Comparison of ENCODE assay signal across 8 mouse cellular contexts in genomic region chr2:180173163-180173562, GRCm38 (mm10). TPM values are rescaled to one million over a fixed set of nuclear protein-coding genes. Genes with fewer than 3 reads are reported as not detected.
A peak's percentile ranks its signal among the peaks of the same experiment; 100 is the strongest.
DNase-seq lines count a peak whose midpoint lies in the region; ATAC-seq and TF ChIP-seq lines count a peak whose summit lies in the region.

No protein-coding gene starts in this region.

- peak overlapping the region; percentile 95; the same call in 1 of the 2 replicates for H3K9ac ChIP-seq in limb, embryonic 14.5 days (ENCODE audit: low read depth, low read length, severe bottlenecking)
- H3K9ac ChIP-seq in stomach, embryonic 14.5 days (replicated peaks; ENCODE audit: low read depth, low read length), result no peak overlapping the region

- H3K4me3 ChIP-seq in cerebellum, adult 2 months (replicated peaks; ENCODE audit: insufficient read depth, low read depth, low read length), result peak overlapping the region; percentile 16
- H3K4me3 ChIP-seq in limb, embryonic 14.5 days (replicated peaks; ENCODE audit: low read length), result peak overlapping the region; percentile 97; the same call in 1 of the 2 replicates
- peak overlapping the region; percentile 65 for H3K4me3 ChIP-seq in stomach, embryonic 14.5 days (ENCODE audit: low read depth, low read length)

- H3K27me3 ChIP-seq in cerebellum, adult 2 months (ENCODE audit: control insufficient read depth, insufficient read depth, low read length), result no peaks in the 10 kb centered on the region
- no peaks in the 10 kb centered on the region for H3K27me3 ChIP-seq in limb, embryonic 14.5 days (ENCODE audit: control insufficient read depth, insufficient read depth, low read length)
- H3K27me3 ChIP-seq in stomach, embryonic 14.5 days (ENCODE audit: control insufficient read depth, insufficient read depth, low read length), result no peaks in the 10 kb centered on the region

- no peak for DNase-seq in cerebellum, adult 2 months
- DNase-seq in cerebellum, postnatal 25 days, result no peak
- DNase-seq in thymus, postnatal 4 days, result peak; percentile 54
- DNase-seq in thymus, adult 18-20 months, result no peak
- no peak for DNase-seq in limb, embryonic 14.5 days (ENCODE audit: low spot score)
- DNase-seq in adrenal gland, postnatal 25 days, result no peak
- no peak for DNase-seq in cerebellum, postnatal 36 days

- WGBS in cerebellum, adult 2 months, result 62% methylated on average over 4 of the region's 4 CpGs
- WGBS in limb, embryonic 14.5 days, result 80% methylated on average over 4 of the region's 4 CpGs
- 72% methylated on average over 4 of the region's 4 CpGs for WGBS in stomach, embryonic 14.5 days

- no peaks in the 10 kb centered on the region for H3K9me3 ChIP-seq in limb, embryonic 14.5 days (ENCODE audit: control insufficient read depth, low read length)
- H3K9me3 ChIP-seq in stomach, embryonic 14.5 days (ENCODE audit: control insufficient read depth, low read depth, low read length), result no peaks in the 10 kb centered on the region

- no peak for TF ChIP-seq CTCF in cerebellum, adult 2 months (IDR thresholded peaks at IDR 0.05; ENCODE audit: borderline replicate concordance, insufficient read depth, low read depth, low read length)

- no peak for ATAC-seq in limb, embryonic 14.5 days (ENCODE audit: low FRiP score, low read depth)
- ATAC-seq in stomach, embryonic 14.5 days (ENCODE audit: insufficient number of reproducible peaks, insufficient read depth, low FRiP score, low read depth), result no peak

- H3K27ac ChIP-seq in cerebellum, adult 2 months (ENCODE audit: insufficient read depth, low read length), result no peak overlapping the region; the same call in 1 of the 2 replicates
- H3K27ac ChIP-seq in limb, embryonic 14.5 days (replicated peaks; ENCODE audit: low read depth, low read length), result no peak overlapping the region
- H3K27ac ChIP-seq in stomach, embryonic 14.5 days (ENCODE audit: low read length), result no peak overlapping the region

- H3K4me2 ChIP-seq in limb, embryonic 14.5 days (replicated peaks; ENCODE audit: low read depth, low read length, severe bottlenecking), result peak overlapping the region; percentile 87; the same call in 1 of the 2 replicates
- H3K4me2 ChIP-seq in stomach, embryonic 14.5 days (replicated peaks; ENCODE audit: low read depth, low read length), result peak overlapping the region; percentile 97; the same call in 1 of the 2 replicates

- peaks cover 22% of the 10 kb centered on the region for H3K4me1 ChIP-seq in cerebellum, adult 2 months (ENCODE audit: control insufficient read depth, insufficient read depth, low read length)
- H3K4me1 ChIP-seq in limb, embryonic 14.5 days (ENCODE audit: control insufficient read depth, insufficient read depth, low read length), result peaks cover 10% of the 10 kb centered on the region; the same call in 1 of the 2 replicates
- peaks cover 13% of the 10 kb centered on the region; the same call in 1 of the 2 replicates for H3K4me1 ChIP-seq in stomach, embryonic 14.5 days (ENCODE audit: control insufficient read depth, insufficient read depth, low read length)

- TF ChIP-seq POLR2A in cerebellum, adult 2 months (IDR thresholded peaks at IDR 0.05; ENCODE audit: borderline replicate concordance, insufficient read depth, low read length), result no peak
- no peak for TF ChIP-seq POLR2A in limb, embryonic 14.5 days (IDR thresholded peaks at IDR 0.05; ENCODE audit: borderline replicate concordance, extremely low read depth, insufficient read depth, insufficient read length)

- H3K36me3 ChIP-seq in limb, embryonic 14.5 days (ENCODE audit: control insufficient read depth, insufficient read depth, low read length), result peaks cover 48% of the 10 kb centered on the region
- peaks cover 51% of the 10 kb centered on the region for H3K36me3 ChIP-seq in stomach, embryonic 14.5 days (ENCODE audit: control insufficient read depth, insufficient read depth, low read length)

RNA-seq across cellular contexts. Expression of gene Adrm1, which starts 1.9 kb away (rescaled TPM):
- polyA plus RNA-seq in cerebellum, adult 2 months (2012; rRNA removed), result 111 and 114 TPM in 2 replicates
- polyA plus RNA-seq in limb, embryonic 14.5 days (2012; rRNA removed), result 115 and 147 TPM in 2 replicates
- 135 and 147 TPM in 2 replicates for polyA plus RNA-seq in limb, embryonic 14.5 days (2014; fragmentation: Nextera tagmentation; extraction: Ambion mirVana)
- polyA plus RNA-seq in stomach, embryonic 14.5 days (2014; fragmentation: Nextera tagmentation; extraction: Ambion mirVana), result 134 and 138 TPM in 2 replicates
- 132 and 145 TPM in 2 replicates for total RNA-seq in adrenal gland, postnatal 25 days (2021)

RNA-seq across cellular contexts. Expression of gene Lama5, which starts 52.5 kb away (rescaled TPM):
- 6.4 and 7.0 TPM in 2 replicates for polyA plus RNA-seq in cerebellum, adult 2 months (2012; rRNA removed)
- polyA plus RNA-seq in limb, embryonic 14.5 days (2012; rRNA removed), result 47.3 and 56.7 TPM in 2 replicates
- 30.4 and 31.2 TPM in 2 replicates for polyA plus RNA-seq in limb, embryonic 14.5 days (2014; fragmentation: Nextera tagmentation; extraction: Ambion mirVana)
- 64.0 and 70.9 TPM in 2 replicates for polyA plus RNA-seq in stomach, embryonic 14.5 days (2014; fragmentation: Nextera tagmentation; extraction: Ambion mirVana)
- 29.3 and 38.0 TPM in 2 replicates for total RNA-seq in adrenal gland, postnatal 25 days (2021)

RNA-seq across cellular contexts. Expression of gene Osbpl2, which starts 54.1 kb away (rescaled TPM):
- 64.3 and 69.6 TPM in 2 replicates for polyA plus RNA-seq in cerebellum, adult 2 months (2012; rRNA removed)
- 23.2 and 28.6 TPM in 2 replicates for polyA plus RNA-seq in limb, embryonic 14.5 days (2012; rRNA removed)
- polyA plus RNA-seq in limb, embryonic 14.5 days (2014; fragmentation: Nextera tagmentation; extraction: Ambion mirVana), result 42.2 and 42.7 TPM in 2 replicates
- 37.1 and 38.2 TPM in 2 replicates for polyA plus RNA-seq in stomach, embryonic 14.5 days (2014; fragmentation: Nextera tagmentation; extraction: Ambion mirVana)
- 47.2 and 48.9 TPM in 2 replicates for total RNA-seq in adrenal gland, postnatal 25 days (2021)

Comparison
In these comparisons a context has a peak if more than half of its experiments do, and no peak if none do; other contexts are left out.
1. H3K4me3 ChIP-seq: peak in every context shown above with its lines; median percentile 97 in limb, embryonic 14.5 days; 65 in stomach, embryonic 14.5 days; 16 in cerebellum, adult 2 months.